Mouse (Mus musculus): ENCODE measurements around the gene Krt17.
A peak's percentile ranks its signal among the peaks of the same experiment; 100 is the strongest.
"Not testable (repeated sequence)": the region's sequence is repeated elsewhere in the genome, so short reads cannot be mapped to it uniquely, and the experiment has no call there.

Krt17 gene

DNA sequence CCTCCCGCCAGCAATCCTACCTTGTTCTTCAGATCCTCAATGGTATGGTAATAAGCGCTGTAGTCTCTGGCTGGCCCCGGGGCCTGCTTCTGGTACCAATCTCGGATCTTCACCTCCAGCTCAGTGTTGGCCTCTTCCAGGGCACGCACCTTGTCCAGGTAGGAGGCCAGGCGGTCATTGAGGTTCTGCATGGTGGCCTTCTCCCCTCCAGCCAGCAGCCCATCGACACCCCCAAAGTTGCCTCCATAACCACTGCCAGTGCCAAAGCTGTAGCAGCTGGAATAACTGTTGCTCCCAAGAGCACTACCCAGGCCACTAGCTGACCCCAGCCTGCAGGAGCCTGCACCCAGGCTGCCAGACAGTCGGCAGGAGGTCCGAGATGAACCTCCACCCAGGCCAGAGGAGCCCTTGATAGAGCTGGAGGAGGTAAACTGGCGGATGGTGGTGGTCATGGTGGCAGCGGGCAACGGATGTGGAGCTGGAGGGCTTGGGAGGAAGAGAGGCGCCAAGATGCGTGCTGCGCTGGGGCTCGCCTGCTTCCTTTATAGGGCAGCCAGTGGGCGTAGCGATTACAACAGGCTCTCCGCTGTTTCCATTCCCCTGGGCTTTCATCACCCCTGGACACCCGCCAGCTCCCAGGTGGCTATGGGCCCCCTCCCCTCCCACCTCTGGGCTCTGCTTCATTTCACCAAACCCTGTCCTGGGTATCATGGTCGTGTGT, at the start of gene Krt17:
Gene Krt17, minus strand, starts transcription at position 516 of the 721 bp plus-strand sequence.
- no peak for DNase-seq (ENCODE audit: inconsistent age in 2 of 2, low spot score in 1 of 2)

DNA sequence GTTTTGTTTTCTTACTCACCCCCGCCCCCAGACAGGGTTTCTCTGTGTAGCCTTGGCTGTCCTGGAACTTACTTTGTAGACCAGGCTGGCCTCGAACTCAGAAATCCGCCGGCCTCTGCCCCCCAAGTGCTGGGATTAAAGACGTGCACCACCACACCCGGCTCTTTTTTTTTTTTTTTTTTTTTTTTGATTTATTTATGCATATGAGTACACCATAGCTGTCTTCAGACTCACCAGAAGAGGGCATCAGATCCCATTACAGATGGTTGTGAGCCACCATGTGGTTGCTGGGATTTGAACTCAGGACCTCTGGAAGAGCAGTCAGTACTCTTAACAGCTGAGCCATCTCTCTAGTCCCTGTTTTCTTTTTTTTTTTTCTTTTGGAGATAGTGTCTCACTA, 47.8 kb upstream of the Krt17 start:
- not testable (repeated sequence) for DNase-seq (ENCODE audit: inconsistent age in 2 of 2, low spot score in 1 of 2)

DNA sequence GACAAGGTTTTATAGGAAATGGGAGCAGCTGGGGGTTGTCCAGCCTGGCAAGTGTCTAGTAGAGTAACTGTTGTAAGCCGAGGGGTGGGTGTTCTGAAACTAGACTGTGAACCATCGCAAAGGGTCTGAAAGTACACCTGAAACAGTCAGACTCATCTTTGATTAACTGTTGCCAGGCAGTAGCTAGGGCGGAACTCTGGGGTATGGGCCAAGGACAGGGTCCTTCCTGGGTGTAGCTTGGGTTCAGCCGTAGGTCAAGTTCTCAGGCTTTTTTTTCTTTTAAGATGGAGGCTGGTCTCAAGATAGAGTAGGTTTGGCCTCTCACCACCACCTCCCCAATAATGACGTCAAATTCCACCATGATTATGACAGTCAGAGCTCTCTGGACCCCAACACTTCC, 47.1 kb upstream of the Krt17 start:
- DNase-seq (ENCODE audit: inconsistent age in 2 of 2, low spot score in 1 of 2) = no peak

DNA sequence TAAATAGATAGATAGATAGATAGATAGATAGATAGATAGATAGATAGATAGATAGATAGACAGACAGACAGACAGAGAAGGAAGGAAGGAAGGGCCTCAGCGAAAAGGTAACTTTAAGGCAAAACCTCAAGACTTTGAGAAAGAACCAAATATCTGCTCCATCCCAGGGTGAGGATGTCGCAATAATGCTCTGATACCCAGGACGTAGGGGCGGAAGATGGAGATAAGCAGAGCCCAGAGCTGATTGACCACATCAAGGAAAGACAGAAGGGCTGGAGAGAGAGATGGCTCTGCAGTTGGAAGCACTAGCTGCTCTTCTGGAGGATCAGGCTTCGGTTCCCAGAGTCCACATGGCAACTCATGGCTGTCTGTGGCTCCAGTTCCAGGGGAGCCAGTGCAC, 40.5 kb upstream of the Krt17 start:
- DNase-seq (ENCODE audit: inconsistent age in 2 of 2, low spot score in 1 of 2) = no peak

GRCm38 (mm10) chr11:100300293-100300692, 39.5 kb upstream of the Krt17 start:
- peak in 1 of 2 experiments; percentile 84 for DNase-seq (ENCODE audit: inconsistent age in 2 of 2, low spot score in 1 of 2)

DNA sequence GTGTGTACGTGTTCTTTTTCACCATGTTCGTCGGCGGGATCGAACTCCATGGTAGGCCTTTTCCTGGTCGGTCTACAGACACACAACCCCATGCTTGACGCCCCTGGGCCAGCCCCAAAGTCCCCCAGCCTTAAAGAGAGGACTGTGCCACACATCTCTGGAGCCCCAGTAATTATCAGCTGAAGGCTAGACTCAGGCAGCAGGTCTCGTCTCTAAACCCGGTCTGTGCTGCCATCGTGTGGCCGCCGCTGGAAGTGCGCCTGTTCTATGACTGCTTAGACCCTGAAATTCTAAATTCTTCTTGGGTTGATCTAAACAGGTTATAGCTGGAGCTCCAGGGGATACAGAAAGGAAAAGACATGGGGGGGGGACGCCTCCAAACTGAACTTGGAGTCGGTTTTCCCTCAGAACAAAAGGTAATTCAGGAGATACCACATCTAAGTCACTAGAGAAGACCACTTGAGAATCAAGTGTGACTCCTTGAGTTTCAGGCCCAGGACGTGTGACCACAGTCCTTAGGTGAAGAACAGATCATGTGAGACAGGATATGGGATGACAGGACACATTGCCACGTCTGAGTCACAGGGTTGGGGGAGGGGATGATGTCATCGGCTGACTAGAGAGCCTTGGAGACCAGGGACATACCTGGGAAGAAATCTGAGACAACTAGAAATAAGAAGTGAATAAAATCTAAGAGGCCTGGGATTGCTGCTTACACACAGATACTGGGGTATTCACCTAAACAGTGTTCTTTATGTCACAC, 37.6 kb upstream of the Krt17 start:
- peak; percentile 76 to 92 for DNase-seq (ENCODE audit: inconsistent age in 2 of 2, low spot score in 1 of 2)

DNA sequence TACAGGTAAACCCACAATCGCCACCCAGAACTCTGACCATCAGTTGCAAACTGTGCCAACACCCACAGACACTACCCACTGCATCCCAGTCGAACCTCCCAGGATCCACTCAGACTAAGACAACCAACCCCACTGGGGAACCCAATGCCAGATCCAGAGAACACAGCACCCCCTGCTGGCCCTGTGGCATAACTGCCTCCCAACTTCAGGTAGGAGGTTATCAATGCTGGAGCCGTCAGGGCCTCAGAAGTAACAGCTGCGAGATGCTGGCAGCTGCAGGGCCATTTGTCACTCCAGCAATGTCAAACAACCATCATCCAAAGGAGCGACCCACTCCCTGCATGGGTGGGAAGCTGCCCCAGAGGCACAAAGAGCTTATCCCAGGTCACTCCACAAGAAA, 37.0 kb upstream of the Krt17 start:
- DNase-seq (ENCODE audit: inconsistent age in 2 of 2, low spot score in 1 of 2) = no peak

GRCm38 (mm10) chr11:100295308-100295707, 34.5 kb upstream of the Krt17 start:
- DNase-seq (ENCODE audit: inconsistent age in 2 of 2, low spot score in 1 of 2) = peak; percentile 66 to 90

- no peak for DNase-seq (ENCODE audit: inconsistent age in 2 of 2, low spot score in 1 of 2)
These were observed 32.1 kb upstream of the Krt17 start for GRCm38 (mm10) chr11:100292884-100293283.

DNA sequence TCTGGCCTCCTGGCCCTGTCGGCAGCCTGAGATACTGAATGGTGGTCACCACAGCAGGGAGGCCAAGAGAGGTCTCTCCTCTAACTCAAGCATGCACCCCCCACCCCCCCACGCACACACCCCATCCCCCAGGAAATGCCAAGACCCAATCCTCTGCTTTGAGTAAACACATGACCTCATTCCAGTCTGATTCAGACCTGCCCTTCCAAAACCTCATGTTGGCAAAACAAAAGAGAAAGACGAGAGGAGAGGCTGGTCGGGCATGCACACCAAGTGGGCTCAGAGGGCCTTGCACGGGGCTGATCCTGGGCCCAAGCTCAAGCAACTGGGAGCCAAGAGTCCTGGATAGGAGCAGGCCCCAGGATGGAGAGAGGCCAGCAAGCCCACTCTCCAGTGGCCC, 29.4 kb upstream of the Krt17 start:
- DNase-seq (ENCODE audit: inconsistent age in 2 of 2, low spot score in 1 of 2) = peak; percentile 25 to 59

DNA sequence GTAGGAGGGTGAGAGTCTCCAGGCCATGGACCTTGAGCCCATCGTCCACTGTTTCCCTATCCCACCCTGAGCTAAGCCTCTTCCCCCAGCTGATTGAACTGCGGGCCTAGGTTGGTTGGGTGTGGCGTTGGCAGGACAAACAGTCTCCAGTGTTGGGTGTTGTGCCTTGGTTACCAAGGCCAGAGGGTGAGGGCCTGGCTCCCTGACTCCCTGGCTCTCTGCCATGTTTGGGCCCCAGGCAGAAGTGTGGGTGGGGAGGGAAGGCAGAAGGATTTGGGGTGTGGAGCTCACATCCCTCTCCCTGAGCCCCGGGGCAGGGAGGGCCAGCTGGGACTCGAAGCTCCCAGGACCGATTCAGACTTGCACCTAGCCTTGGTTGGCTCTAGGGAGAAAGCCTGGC, 28.1 kb upstream of the Krt17 start:
- DNase-seq (ENCODE audit: inconsistent age in 2 of 2, low spot score in 1 of 2) = peak; percentile 35 to 71

- peak in 1 of 2 experiments; percentile 47 for DNase-seq (ENCODE audit: inconsistent age in 2 of 2, low spot score in 1 of 2)
These were observed 26.2 kb upstream of the Krt17 start for GRCm38 (mm10) chr11:100287024-100287423.

DNA sequence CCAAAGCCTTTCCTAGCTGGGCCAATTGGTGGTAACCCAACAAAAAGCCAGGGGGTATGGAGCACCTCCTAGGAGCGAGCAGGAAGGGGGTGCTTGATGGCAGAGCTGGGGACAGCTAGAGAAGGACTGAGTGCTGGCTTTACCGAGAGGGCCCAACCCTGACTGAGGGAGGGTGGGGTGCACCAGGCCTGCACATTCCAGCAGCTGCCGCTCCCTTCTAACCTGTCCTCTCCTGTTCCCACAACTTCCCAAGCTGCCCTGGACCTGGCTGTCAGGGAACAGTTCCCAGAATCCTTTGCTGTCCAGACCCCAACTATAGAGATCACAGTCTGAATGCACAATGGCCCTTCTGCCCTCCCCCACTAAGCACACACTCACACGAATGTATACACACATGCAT, 24.2 kb upstream of the Krt17 start:
- DNase-seq (ENCODE audit: inconsistent age in 2 of 2, low spot score in 1 of 2) = no peak

GRCm38 (mm10) chr11:100282549-100282948, 21.7 kb upstream of the Krt17 start:
- DNase-seq (ENCODE audit: inconsistent age in 2 of 2, low spot score in 1 of 2) = peak; percentile 71 to 89

DNA sequence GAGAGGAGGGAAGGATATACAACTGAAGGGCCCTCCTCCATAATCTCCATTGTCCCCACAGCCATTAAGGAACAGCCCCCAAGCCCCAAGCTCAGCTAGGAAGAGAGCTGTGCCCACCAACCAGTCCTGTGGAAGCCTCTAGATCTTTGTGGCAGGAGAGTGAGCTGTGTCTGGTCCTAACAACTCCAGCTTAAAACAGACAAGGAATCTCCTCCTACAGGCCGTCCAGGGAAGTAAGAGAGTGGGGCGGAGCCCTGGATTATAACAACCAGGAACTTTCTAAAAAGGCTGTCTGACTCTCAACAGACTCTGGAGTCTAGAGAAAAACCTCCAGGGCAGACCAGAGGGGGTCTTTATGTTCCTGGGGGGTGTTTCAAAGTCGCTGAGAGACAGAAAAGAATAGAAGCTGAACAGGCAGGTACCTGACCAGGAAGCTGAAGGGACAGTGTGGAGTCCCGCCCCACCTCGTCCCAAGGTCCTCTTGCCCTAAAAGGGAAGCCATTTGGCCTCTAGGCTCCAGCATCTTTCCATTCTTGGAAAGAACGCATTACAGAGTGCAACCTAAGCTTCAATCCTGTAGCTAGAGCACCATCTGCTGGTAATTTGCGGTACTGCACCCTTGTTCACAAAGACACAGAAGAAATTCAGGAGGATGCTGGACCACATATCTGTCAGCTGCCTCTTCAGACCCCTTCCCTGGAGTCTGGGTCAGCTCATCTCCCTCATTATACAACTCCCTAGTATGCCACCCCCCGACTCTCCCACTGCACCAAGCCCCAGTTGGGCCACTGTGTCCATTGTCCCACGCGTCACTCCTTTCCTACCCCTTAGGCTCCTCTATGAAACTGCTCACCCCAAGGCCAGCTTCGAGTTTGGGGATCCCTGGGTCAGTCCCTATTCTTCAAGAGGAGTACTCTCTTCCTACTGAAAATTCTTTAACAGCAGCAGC, 21.0 kb upstream of the Krt17 start:
- DNase-seq (ENCODE audit: inconsistent age in 2 of 2, low spot score in 1 of 2) = peak; percentile 68 to 94

- no peak for DNase-seq (ENCODE audit: inconsistent age in 2 of 2, low spot score in 1 of 2)
These were observed 17.9 kb upstream of the Krt17 start for GRCm38 (mm10) chr11:100278759-100279158.

GRCm38 (mm10) chr11:100277726-100278480, 17.1 kb upstream of the Krt17 start:
- peak in 1 of 2 experiments; percentile 73 for DNase-seq (ENCODE audit: inconsistent age in 2 of 2, low spot score in 1 of 2)

GRCm38 (mm10) chr11:100275466-100275865, 14.6 kb upstream of the Krt17 start:
- DNase-seq (ENCODE audit: inconsistent age in 2 of 2, low spot score in 1 of 2) = no peak

DNA sequence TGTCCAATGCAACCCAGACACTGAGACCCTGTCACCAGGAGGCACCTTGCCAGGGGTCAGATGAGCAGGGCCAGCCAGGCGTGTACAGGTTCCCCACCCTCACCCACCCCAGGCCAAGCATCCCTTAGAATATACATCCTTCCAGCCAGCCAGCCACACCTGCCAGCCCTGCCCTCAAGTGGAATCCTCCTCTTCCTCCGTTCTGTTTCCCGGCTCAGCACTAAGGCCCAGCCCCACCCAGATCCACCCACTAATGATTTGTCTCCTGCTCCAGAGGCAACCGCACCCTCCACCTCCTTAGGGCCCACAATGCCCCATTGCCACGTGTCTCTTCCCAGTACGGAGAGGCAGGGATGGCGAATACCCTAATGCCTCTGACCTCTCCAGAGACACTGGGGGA, 13.9 kb upstream of the Krt17 start:
- DNase-seq (ENCODE audit: inconsistent age in 2 of 2, low spot score in 1 of 2) = no peak

DNA sequence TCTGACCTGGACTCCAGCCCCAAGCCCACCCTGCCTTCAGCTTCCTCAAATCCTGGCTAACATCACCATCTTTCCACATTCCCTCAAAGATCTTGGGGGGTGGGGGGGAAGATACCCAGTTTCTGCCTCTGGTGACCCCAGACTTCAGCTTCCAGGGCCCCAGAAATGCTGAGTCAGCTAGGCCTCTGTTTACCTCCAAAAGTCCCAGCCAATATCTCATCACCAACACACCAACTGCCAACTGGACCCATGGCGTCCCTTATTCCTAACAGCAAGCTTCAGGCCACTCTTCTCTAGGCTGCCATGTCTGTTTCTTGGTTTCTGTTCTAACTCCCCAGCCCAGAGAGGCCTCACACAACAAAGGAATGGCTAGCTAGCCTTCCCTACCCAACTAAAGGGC, 11.0 kb upstream of the Krt17 start:
- DNase-seq (ENCODE audit: inconsistent age in 2 of 2, low spot score in 1 of 2) = no peak
